Mouse (Mus musculus) intestine, embryonic 16.5 days (tissue): ENCODE measurements around the gene Gm8947. TPM values are rescaled to one million over a fixed set of nuclear protein-coding genes. Genes with fewer than 3 reads are reported as not detected.
"Not testable (repeated sequence)": the region's sequence is repeated elsewhere in the genome, so short reads cannot be mapped to it uniquely, and the experiment has no call there.

Experiments
- ATAC-seq: fragments of 200-750 bp; cut with Nextera tagmentation; 2 replicates; pipeline ENCODE4 v1.8.0; 2017; ENCODE audit warnings: moderate TSS enrichment, moderate library complexity
- H3K27ac ChIP-seq: fragments of 300-500 bp; sonication (generic); 2 replicates; pipeline ENCODE4 v1.5.1; 2014; ENCODE audit warnings: mild to moderate bottlenecking, low read length
- H3K27me3 ChIP-seq: fragments of 300-500 bp; sonication (generic); replicated peaks from 2 replicates; pipeline ENCODE4 v1.6.1; 2014; ENCODE audit warnings: low read length, control low read depth, mixed read lengths; ENCODE audit not compliant: control insufficient read depth, insufficient read depth
- H3K36me3 ChIP-seq: fragments of 300-500 bp; sonication (generic); 2 replicates; pipeline ENCODE4 v1.6.1; 2014; ENCODE audit warnings: low read length, control low read depth; ENCODE audit not compliant: control insufficient read depth, insufficient read depth
- H3K4me1 ChIP-seq: fragments of 300-500 bp; sonication (generic); 2 replicates; pipeline ENCODE4 v1.6.1; 2014; ENCODE audit warnings: low read length, control low read depth, mixed read lengths; ENCODE audit not compliant: control insufficient read depth, insufficient read depth
- H3K4me2 ChIP-seq: fragments of 300-500 bp; sonication (generic); 2 replicates; pipeline ENCODE4 v1.6.1; 2014; ENCODE audit warnings: low read depth, low read length, control low read depth
- H3K4me3 ChIP-seq: fragments of 300-500 bp; sonication (generic); 2 replicates; pipeline ENCODE4 v1.5.1; 2014; ENCODE audit warnings: mild to moderate bottlenecking, low read length
- H3K9ac ChIP-seq: fragments of 300-500 bp; sonication (generic); 2 replicates; pipeline ENCODE4 v1.6.1; 2014; ENCODE audit warnings: low read depth, low read length
- H3K9me3 ChIP-seq: fragments of 300-500 bp; sonication (generic); 2 replicates; pipeline ENCODE4 v1.6.1; 2016; ENCODE audit warnings: low read length, control low read depth; ENCODE audit not compliant: control insufficient read depth
- WGBS: fragments of 180-500 bp; shearing (Covaris S2); extraction: QIAGEN DNeasy Blood & Tissue Kit; methylation state at CpG from one replicate; pipeline ENCODE4 v1.1.7; 2014; 5-methylcytosine and 5-hydroxymethylcytosine counted together
- polyA plus RNA-seq: library from polyadenylated mRNA; unstranded; fragments of >200 nt; fragmentation: Nextera tagmentation; extraction: Ambion mirVana; gene quantifications from 2 replicates; pipeline ENCODE4 v1.2.1, GENCODE M21; 2015

Gm8947 gene
- 0.17 TPM in 1 of 2 replicates, not detected in the other for polyA plus RNA-seq

DNA sequence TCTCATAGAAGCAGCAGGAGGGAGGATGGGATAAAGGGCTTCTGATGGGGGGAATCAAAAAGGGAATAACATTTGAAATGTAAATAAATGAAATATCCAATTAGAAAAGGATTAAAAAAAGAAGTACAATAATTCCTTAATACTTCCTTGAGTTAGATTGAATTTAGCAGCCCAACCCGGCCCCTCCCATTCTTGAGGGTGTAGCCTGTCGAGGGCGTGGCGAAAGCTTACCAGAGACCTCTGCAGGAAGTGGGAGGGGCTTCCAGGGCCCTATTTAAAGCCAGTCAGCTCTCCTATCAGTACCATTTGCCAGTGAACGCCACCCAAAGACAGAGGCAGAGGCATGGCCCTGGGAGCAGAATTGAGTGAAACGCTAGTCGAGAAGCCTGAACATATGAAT, at the start of gene Gm8947:
Gm8947 (plus strand) TSS at position 302 of the 400 bp plus-strand sequence.
- H3K4me3 ChIP-seq, H3K4me2 ChIP-seq, H3K27ac ChIP-seq, H3K9ac ChIP-seq, H3K4me1 ChIP-seq, H3K9me3 ChIP-seq, ATAC-seq, H3K36me3 ChIP-seq, H3K27me3 ChIP-seq: not testable (repeated sequence)
- no CpG with 5 or more reads among the region's 7 CpGs for WGBS

DNA sequence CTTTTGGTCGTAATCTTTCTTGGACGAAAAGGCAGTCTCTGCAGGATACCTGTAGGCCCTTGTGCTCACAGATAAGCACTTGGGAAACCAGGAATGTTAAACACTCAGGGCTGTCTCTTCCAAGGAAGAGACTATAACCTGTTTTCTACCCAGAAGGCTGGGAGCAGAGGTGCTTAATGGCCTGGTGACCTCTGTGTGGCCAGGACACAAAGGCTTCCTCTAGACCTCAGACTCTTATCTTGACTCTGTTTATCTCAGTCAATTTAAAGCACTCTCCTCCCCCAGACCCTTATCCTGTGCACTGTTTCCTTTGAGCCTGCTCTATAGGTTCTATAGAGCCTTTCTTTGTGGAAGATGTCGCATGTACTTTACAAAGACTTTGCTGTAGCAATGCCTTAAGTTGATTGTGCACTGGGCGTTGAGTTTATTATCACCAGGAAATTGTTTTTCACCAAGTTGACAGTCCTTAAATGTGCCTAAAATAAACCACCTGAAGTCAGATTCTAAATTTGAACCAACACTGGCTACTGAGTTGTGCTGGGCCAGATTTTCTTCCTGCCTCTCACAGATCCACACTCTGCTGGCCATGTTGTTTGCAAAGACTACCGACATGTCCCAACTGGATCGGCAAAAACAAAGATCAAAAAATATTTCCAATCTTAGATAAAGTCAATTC, 47.6 kb upstream of the Gm8947 start:
- H3K27me3 ChIP-seq: no peaks in the 10 kb centered on the region
- H3K9ac ChIP-seq: no peak overlapping the region
- ATAC-seq: no peak
- WGBS: 41% methylated on average over 6 of the region's 6 CpGs
- H3K9me3 ChIP-seq: no peaks in the 10 kb centered on the region
- H3K27ac ChIP-seq: 0 out of 2 replicates have a peak overlapping the region, but pooled peaks have one; percentile 14
- H3K4me3 ChIP-seq: no peak overlapping the region
- H3K4me2 ChIP-seq: no peak overlapping the region
- H3K36me3 ChIP-seq: no peaks in the 10 kb centered on the region
- no peaks in the 10 kb centered on the region for H3K4me1 ChIP-seq

DNA sequence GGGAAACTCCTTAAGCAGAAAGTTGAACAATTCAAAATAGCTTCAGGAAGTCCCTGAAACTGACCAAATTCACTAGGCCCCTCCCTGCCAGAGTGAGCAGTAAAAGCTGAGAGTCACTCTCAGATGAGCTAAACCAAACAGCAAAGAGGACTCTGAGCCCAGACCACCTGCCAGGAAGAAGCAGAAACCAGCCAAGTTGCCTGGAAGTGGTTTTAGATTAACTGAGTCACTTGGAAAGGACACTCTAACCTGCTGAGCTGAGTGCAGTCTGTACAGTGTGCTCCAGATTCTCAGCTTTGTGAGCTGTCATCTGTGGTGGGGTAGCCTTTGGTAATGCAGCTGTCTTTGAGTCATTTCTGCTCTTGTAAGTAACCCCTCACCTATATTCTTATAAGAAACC, 44.4 kb upstream of the Gm8947 start:
- H3K9me3 ChIP-seq: no peaks in the 10 kb centered on the region
- no peak overlapping the region for H3K9ac ChIP-seq
- no peaks in the 10 kb centered on the region for H3K36me3 ChIP-seq
- H3K4me1 ChIP-seq: no peaks in the 10 kb centered on the region
- H3K4me3 ChIP-seq: no peak overlapping the region
- H3K27ac ChIP-seq: no peak overlapping the region
- H3K4me2 ChIP-seq: no peak overlapping the region
- ATAC-seq: no peak
- H3K27me3 ChIP-seq: no peaks in the 10 kb centered on the region

DNA sequence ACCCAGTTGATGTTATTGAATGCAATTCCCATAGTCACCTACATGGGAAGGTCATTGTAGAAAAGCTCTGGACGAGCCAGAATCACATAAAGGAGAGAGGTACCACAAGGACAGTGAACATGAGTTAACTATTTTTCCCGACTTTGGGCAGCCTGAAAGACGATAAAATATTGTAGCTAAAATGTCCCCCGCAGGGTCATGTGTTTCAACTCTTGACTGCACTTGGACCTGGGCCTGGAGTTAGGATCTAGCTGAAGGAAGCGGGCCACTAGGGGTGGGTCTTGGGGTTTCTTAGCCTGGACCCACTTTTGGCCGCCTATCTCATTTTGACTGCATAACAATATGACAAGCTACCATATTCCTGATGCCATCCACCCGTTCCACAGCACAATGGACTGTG, 42.0 kb upstream of the Gm8947 start:
- WGBS: 89% methylated on average over 7 of the region's 7 CpGs
- H3K36me3 ChIP-seq: no peaks in the 10 kb centered on the region
- H3K4me2 ChIP-seq: no peak overlapping the region
- no peak overlapping the region for H3K9ac ChIP-seq
- H3K27ac ChIP-seq: no peak overlapping the region
- H3K9me3 ChIP-seq: no peaks in the 10 kb centered on the region
- no peak for ATAC-seq
- no peaks in the 10 kb centered on the region for H3K27me3 ChIP-seq
- H3K4me3 ChIP-seq: no peak overlapping the region
- H3K4me1 ChIP-seq: no peaks in the 10 kb centered on the region; the same call in 1 of the 2 replicates

DNA sequence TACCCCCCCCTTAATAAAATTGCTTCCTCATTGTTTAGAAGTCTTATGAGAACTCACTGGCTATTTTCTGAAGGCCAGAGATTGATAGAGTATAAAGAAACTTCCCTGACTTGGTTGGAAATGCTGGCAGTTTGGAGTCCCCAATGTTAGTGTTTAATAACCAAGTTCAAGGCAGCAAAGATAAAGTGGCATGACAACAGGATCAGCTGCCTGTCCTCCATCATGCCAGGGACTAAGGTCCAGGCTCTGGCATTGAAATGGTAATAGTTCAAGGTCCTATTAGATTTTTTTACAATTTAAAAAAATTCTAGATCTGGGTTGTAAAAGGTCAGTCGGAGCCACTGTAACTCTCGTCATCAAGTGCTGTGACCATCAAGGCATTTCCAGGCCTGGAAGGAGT, 41.1 kb upstream of the Gm8947 start:
- WGBS: 65% methylated on average over 2 of the region's 2 CpGs
- H3K27ac ChIP-seq: no peak overlapping the region
- no peaks in the 10 kb centered on the region; the same call in 1 of the 2 replicates for H3K4me1 ChIP-seq
- H3K9me3 ChIP-seq: no peaks in the 10 kb centered on the region
- no peak overlapping the region for H3K9ac ChIP-seq
- ATAC-seq: no peak
- no peak overlapping the region for H3K4me2 ChIP-seq
- no peak overlapping the region for H3K4me3 ChIP-seq
- no peaks in the 10 kb centered on the region for H3K36me3 ChIP-seq
- H3K27me3 ChIP-seq: no peaks in the 10 kb centered on the region

DNA sequence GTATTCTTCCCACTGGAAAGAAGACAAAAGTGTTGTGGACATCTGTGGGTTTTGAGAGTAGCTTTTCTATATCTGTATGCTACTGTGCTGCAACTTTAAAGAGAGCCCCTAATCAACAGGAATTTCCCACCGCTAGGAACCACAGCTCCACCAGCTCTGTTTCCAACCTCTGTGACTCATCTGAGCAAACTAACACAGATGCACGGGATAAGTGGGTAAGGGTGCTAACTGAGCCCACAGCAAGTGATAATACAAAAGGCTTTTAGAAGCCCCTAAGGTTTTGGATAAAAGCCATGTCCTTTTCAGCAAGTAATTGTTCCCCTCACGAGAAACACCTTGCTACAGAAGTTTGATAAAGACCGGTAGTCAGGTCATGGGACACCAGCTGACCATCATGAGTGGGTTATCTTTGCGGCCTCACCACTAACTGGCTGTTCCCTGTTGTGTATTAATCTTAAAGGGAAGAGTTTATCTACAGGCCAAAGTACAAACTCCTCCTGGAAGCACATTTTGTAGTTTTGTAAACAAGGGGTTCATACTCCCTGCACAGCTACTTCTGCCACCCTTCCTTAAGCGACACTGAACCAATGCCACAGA, 39.0 kb upstream of the Gm8947 start:
- H3K4me1 ChIP-seq: peaks cover 4% of the 10 kb centered on the region; the same call in 1 of the 2 replicates
- peak; percentile 89 for ATAC-seq
- no peak overlapping the region for H3K9ac ChIP-seq
- no peaks in the 10 kb centered on the region for H3K9me3 ChIP-seq
- no peaks in the 10 kb centered on the region for H3K27me3 ChIP-seq
- no peak overlapping the region for H3K4me2 ChIP-seq
- peak overlapping the region; percentile 74; the same call in 1 of the 2 replicates for H3K27ac ChIP-seq
- no peak overlapping the region for H3K4me3 ChIP-seq
- no peaks in the 10 kb centered on the region for H3K36me3 ChIP-seq
- 54% methylated on average over 6 of the region's 6 CpGs for WGBS

DNA sequence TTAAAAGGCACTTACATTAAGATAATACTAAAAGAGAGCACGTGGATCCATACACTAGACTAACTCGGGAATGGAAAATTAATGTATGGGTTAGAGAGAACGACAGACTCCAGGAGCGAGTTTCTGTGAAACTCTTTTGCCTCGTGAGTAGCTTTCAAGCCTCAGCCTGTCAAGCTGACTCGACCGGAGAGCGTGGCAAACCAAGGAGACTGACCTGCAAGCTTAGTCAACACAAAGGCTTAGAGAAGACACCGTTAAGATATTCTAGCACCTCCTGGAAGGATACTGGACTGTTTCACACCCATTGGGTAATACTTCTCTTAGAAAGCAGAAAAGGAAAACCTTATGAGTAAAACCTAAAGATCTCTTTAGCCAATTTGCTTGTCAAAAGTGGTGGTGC, 38.0 kb upstream of the Gm8947 start:
- H3K4me2 ChIP-seq, H3K4me3 ChIP-seq, H3K4me1 ChIP-seq, H3K27ac ChIP-seq, H3K9me3 ChIP-seq, ATAC-seq, H3K36me3 ChIP-seq, H3K27me3 ChIP-seq, H3K9ac ChIP-seq: not testable (repeated sequence)
- 91% methylated on average over 9 of the region's 9 CpGs for WGBS

DNA sequence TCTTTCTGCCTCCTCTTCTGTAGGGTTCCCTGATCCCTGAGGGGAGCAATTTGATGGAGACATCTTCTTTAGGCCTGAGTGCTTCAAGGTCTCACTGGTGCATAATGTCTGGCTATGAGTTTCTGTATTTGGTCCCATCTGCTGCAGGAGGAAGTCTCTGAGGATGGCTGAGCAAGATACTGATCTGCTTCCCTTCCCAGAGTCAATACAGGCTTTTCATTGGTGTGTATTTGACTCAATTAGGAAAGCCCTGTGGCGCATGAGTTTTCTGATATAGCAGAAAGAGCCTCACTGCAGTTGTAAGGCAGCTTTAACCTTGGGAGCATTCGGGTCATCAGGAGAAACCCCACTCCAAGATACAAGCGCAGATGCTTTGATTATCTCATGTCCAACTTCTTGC, 36.0 kb upstream of the Gm8947 start:
- WGBS: 92% methylated on average over 3 of the region's 3 CpGs
- Histone ChIP-seq H3K27me3 (no peaks in the 10 kb centered on the region), H3K9me3 (no peaks in the 10 kb centered on the region), H3K36me3 (no peaks in the 10 kb centered on the region), H3K4me2 (no peak overlapping the region), H3K9ac (no peak overlapping the region), H3K4me1 (peaks cover 5% of the 10 kb centered on the region; the same call in 1 of the 2 replicates), H3K27ac (no peak overlapping the region), H3K4me3 (no peak overlapping the region)
- ATAC-seq: no peak

DNA sequence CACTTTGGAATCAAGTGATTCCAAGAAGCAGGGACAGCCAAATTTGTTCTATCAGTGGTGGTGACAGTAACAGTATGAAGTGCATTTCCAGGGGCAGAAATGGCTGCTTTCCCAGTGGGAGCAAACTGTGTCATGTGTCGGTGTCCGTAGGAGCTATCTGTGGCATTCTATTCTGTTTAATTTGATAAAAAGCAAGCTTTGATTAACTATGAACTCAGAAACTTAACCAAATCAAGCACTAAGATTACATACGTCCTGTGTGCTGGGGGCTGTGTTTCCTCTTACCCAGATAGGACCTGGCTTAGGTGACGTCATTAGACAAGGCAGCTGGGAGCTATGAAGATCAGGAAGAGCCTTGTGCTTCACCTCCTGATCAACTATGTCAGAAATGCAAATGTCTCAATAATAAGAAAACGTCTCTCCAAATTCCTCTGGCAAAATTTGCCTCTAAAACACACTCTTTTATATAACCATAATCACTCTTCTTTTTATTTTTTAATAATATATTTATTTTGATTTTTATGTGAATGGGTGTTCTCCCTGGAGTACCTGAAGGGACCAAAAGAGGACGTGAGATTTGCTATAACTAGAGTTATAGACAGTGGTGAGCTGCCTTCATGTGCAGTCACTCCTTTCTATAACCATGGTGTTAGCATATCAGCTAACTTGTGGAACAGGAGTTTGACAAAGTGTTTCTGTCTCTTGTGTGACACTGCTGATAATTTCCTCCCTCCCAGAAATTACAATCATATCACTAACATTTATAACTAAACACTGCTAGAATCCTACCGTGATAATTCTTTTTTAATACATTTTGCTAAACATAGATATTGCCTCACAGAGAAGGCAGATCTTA, 35.2 kb upstream of the Gm8947 start:
- no peaks in the 10 kb centered on the region for H3K27me3 ChIP-seq
- ATAC-seq: no peak
- WGBS: 77% methylated on average over 7 of the region's 7 CpGs
- peaks cover 5% of the 10 kb centered on the region; the same call in 1 of the 2 replicates for H3K4me1 ChIP-seq
- no peak overlapping the region for H3K4me2 ChIP-seq
- no peaks in the 10 kb centered on the region for H3K36me3 ChIP-seq
- no peak overlapping the region for H3K9ac ChIP-seq
- H3K27ac ChIP-seq: no peak overlapping the region
- H3K4me3 ChIP-seq: no peak overlapping the region
- H3K9me3 ChIP-seq: no peaks in the 10 kb centered on the region
